Mouse (Mus musculus) embryonic fibroblast, embryonic 13.5 days (primary cell): ENCODE results near the gene Ryr2. TPM values are rescaled to one million over a fixed set of nuclear protein-coding genes. Genes with fewer than 3 reads are reported as not detected.

ENCODE experiments used
- H3K27ac ChIP-seq: 2 replicates; pipeline ENCODE4 v1.5.1; 2012; ENCODE audit warnings: low read length, control low read depth, inconsistent platforms; ENCODE audit not compliant: insufficient read depth
- H3K4me1 ChIP-seq: 2 replicates; pipeline ENCODE4 v1.6.1; 2011; ENCODE audit warnings: low read length; ENCODE audit not compliant: control insufficient read depth, insufficient read depth
- H3K4me3 ChIP-seq: 2 replicates; pipeline ENCODE4 v1.5.1; 2011; ENCODE audit warnings: mild to moderate bottlenecking, control low read depth, low read length; ENCODE audit not compliant: insufficient read depth
- CTCF ChIP-seq: IDR thresholded peaks from 2 replicates; pipeline ENCODE4 v1.5.1; 2011; ENCODE audit warnings: mild to moderate bottlenecking, control low read depth, low read length, moderate library complexity, borderline replicate concordance; ENCODE audit not compliant: insufficient read depth
- POLR2A ChIP-seq: IDR thresholded peaks from 2 replicates; pipeline ENCODE4 v1.6.1; 2011; ENCODE audit warnings: low read depth, mild to moderate bottlenecking, control low read depth, low read length, moderate library complexity
- polyA plus RNA-seq: library from polyadenylated mRNA; stranded (reverse); fragments of >200 nt; gene quantifications from 2 replicates; pipeline ENCODE4 v1.2.4, GENCODE M21; 2011; ENCODE audit warnings: low read depth; ENCODE audit not compliant: missing spikeins, insufficient read length

Ryr2 gene
- polyA plus RNA-seq, 1 experiment, result 0.14 TPM

GRCm38 (mm10) chr13:12096382-12096932 is 10.3 kb downstream of the Ryr2 start:
- no peak for TF ChIP-seq POLR2A
- no peak for TF ChIP-seq CTCF
- Histone ChIP-seq H3K27ac (no peak overlapping the region), H3K4me1 (no peaks in the 10 kb centered on the region), H3K4me3 (no peak overlapping the region)

- no peak overlapping the region for H3K4me3 ChIP-seq
- H3K4me1 ChIP-seq, result no peaks in the 10 kb centered on the region
These were observed 12.2 kb downstream of the Ryr2 start for GRCm38 (mm10) chr13:12094569-12094968.

GRCm38 (mm10) chr13:12093146-12093545 is 13.6 kb downstream of the Ryr2 start:
- no peak for TF ChIP-seq CTCF
- TF ChIP-seq POLR2A, result no peak
- no peak overlapping the region for H3K27ac ChIP-seq
- no peaks in the 10 kb centered on the region for H3K4me1 ChIP-seq
- H3K4me3 ChIP-seq, result no peak overlapping the region

More at GRCm38 (mm10) chr13:12094569-12094968, 12.2 kb downstream of the Ryr2 start:
- no peak overlapping the region for H3K27ac ChIP-seq
- TF ChIP-seq POLR2A, result no peak
- no peak for TF ChIP-seq CTCF

- Histone ChIP-seq H3K4me3 (no peak overlapping the region), H3K4me1 (no peaks in the 10 kb centered on the region), H3K27ac (no peak overlapping the region)
- TF ChIP-seq POLR2A, result no peak
- TF ChIP-seq CTCF, result no peak
These were observed 14.2 kb downstream of the Ryr2 start for GRCm38 (mm10) chr13:12092379-12093107.

- Histone ChIP-seq H3K4me3 (no peak overlapping the region), H3K27ac (no peak overlapping the region), H3K4me1 (no peaks in the 10 kb centered on the region)
- TF ChIP-seq CTCF (no peak), POLR2A (no peak)
These were observed 22.7 kb downstream of the Ryr2 start for GRCm38 (mm10) chr13:12084112-12084475.

GRCm38 (mm10) chr13:12083443-12084111 is 23.2 kb downstream of the Ryr2 start:
- Histone ChIP-seq H3K27ac (no peak overlapping the region), H3K4me3 (no peak overlapping the region), H3K4me1 (no peaks in the 10 kb centered on the region)
- TF ChIP-seq POLR2A (no peak), CTCF (no peak)

- no peak for TF ChIP-seq CTCF
- TF ChIP-seq POLR2A, result no peak
- no peaks in the 10 kb centered on the region for H3K4me1 ChIP-seq
- H3K27ac ChIP-seq, result no peak overlapping the region
- H3K4me3 ChIP-seq, result no peak overlapping the region
These were observed 26.2 kb downstream of the Ryr2 start for GRCm38 (mm10) chr13:12080590-12080989.

- H3K4me1 ChIP-seq, result no peaks in the 10 kb centered on the region
- H3K27ac ChIP-seq, result no peak overlapping the region
- no peak for TF ChIP-seq CTCF
- no peak for TF ChIP-seq POLR2A
- H3K4me3 ChIP-seq, result no peak overlapping the region
These were observed 27.2 kb downstream of the Ryr2 start for GRCm38 (mm10) chr13:12079536-12079935.

- TF ChIP-seq CTCF (no peak), POLR2A (no peak)
- H3K4me3 ChIP-seq, result no peak overlapping the region
- no peaks in the 10 kb centered on the region for H3K4me1 ChIP-seq
- no peak overlapping the region for H3K27ac ChIP-seq
These were observed 31.8 kb downstream of the Ryr2 start for GRCm38 (mm10) chr13:12074897-12075296.

- Histone ChIP-seq H3K4me1 (no peaks in the 10 kb centered on the region), H3K4me3 (no peak overlapping the region), H3K27ac (no peak overlapping the region)
- TF ChIP-seq CTCF, result no peak
- TF ChIP-seq POLR2A, result no peak
These were observed 34.2 kb downstream of the Ryr2 start for GRCm38 (mm10) chr13:12072571-12072970.
